Mouse (Mus musculus) mesoderm, embryonic 11.5 days (tissue): Measurements from ENCODE around the gene Olfr1228.

ENCODE experiments used
- DNase-seq: peaks from one replicate; pipeline ENCODE4 v3.0.0-alpha.2; 2012; ENCODE audit warnings: low read depth, low spot score

The Olfr1228 gene

GRCm38 (mm10) chr2:89253962-89254361 lies at the start of gene Olfr1228:
TSS of gene Olfr1228 (minus strand) at chr2:89254062.
- DNase-seq: no peak

- DNase-seq: no peak
These were observed 43.3 kb upstream of the Olfr1228 start, which contains the start of gene Olfr1230 for GRCm38 (mm10) chr2:89297168-89297567. TSS of gene Olfr1230 (minus strand) at chr2:89297268.

GRCm38 (mm10) chr2:89287914-89288313 lies 34.1 kb upstream of the Olfr1228 start, which contains the start of gene Olfr1229:
TSS of gene Olfr1229 (minus strand) at chr2:89288014.
- DNase-seq: no peak

GRCm38 (mm10) chr2:89199948-89200347 lies 53.9 kb downstream of the Olfr1228 start, which contains the start of gene Olfr1226:
TSS of gene Olfr1226 (minus strand) at chr2:89200048.
- no peak for DNase-seq
